Mouse (Mus musculus) CH12.LX (cell line): Measurements from ENCODE around the gene Znhit3. TPM values are rescaled to one million over a fixed set of nuclear protein-coding genes. Genes with fewer than 3 reads are reported as not detected.

Experiments
- DNase-seq: peaks from one replicate; pipeline ENCODE4 v3.0.0-alpha.2; 2013; ENCODE audit errors: extremely low read depth
- H3K27ac ChIP-seq: 2 replicates; pipeline ENCODE4 v1.5.1; 2012; ENCODE audit warnings: low read depth, mild to moderate bottlenecking, control low read depth, moderate library complexity; ENCODE audit not compliant: insufficient read depth
- H3K27me3 ChIP-seq: replicated peaks from 2 replicates; pipeline ENCODE3; 2012; ENCODE audit warnings: inconsistent platforms
- H3K36me3 ChIP-seq, 2 experiments: replicated peaks in 1 of 2; 2 replicates each; pipeline versions ENCODE3 to v1.6.1; 2012; ENCODE audit warnings: inconsistent platforms in 1 of 2, low read length in 1 of 2, mild to moderate bottlenecking in 1 of 2, mixed read lengths in 1 of 2, moderate library complexity in 1 of 2; ENCODE audit not compliant: control insufficient read depth in 1 of 2, insufficient read depth in 1 of 2
- H3K4me1 ChIP-seq, 2 experiments: 2 replicates each; pipeline ENCODE4 v1.6.1; 2012; ENCODE audit warnings: inconsistent platforms in 1 of 2, moderate library complexity in 1 of 2; ENCODE audit not compliant: insufficient read depth in 2 of 2, control insufficient read depth in 1 of 2
- H3K4me2 ChIP-seq: 2 replicates; pipeline ENCODE4 v1.6.1; 2012; ENCODE audit warnings: low read depth, mild to moderate bottlenecking, control low read depth; ENCODE audit not compliant: poor library complexity, insufficient read depth, severe bottlenecking
- H3K4me3 ChIP-seq, 3 experiments: fragments of 150-350 bp in 1 of 3; sonication (generic) in 1 of 3; replicated peaks in 1 of 3; 2 replicates each; pipeline versions ENCODE3 to v1.5.1; 2011 to 2012; ENCODE audit warnings: low read depth in 2 of 3, low read length in 2 of 3, mild to moderate bottlenecking in 2 of 3, moderate library complexity in 2 of 3, control low read depth in 1 of 3, improper control_type of control experiment in 1 of 3, inconsistent platforms in 1 of 3, mixed read lengths in 1 of 3; ENCODE audit not compliant: poor library complexity in 1 of 3
- H3K79me2 ChIP-seq: replicated peaks from 2 replicates; pipeline ENCODE4 v1.6.1; 2012; ENCODE audit warnings: mild to moderate bottlenecking, moderate library complexity; ENCODE audit not compliant: control insufficient read depth, poor library complexity, insufficient read depth, severe bottlenecking; ENCODE audit errors: extremely low read depth
- H3K9ac ChIP-seq: 2 replicates; pipeline ENCODE4 v1.6.1; 2012; ENCODE audit warnings: low read depth, mild to moderate bottlenecking, control low read depth, moderate library complexity; ENCODE audit not compliant: insufficient read depth
- H3K9me3 ChIP-seq: replicated peaks from 2 replicates; pipeline ENCODE3; 2012; ENCODE audit warnings: low read length, inconsistent platforms, mixed read lengths
- BHLHE40 ChIP-seq: IDR thresholded peaks from 2 replicates; pipeline ENCODE4 v1.6.1; 2011; ENCODE audit warnings: mild to moderate bottlenecking, low read depth, low read length, improper control_type of control experiment
- CHD1 ChIP-seq: IDR thresholded peaks from 2 replicates; pipeline ENCODE4 v1.6.1; 2012; ENCODE audit warnings: low read depth, low read length, improper control_type of control experiment, inconsistent platforms
- CHD2 ChIP-seq: IDR thresholded peaks from 2 replicates; pipeline ENCODE4 v1.6.1; 2011; ENCODE audit warnings: low read length, improper control_type of control experiment
- E2F4 ChIP-seq: IDR thresholded peaks from 2 replicates; pipeline ENCODE4 v1.6.1; 2011; ENCODE audit warnings: low read depth, low read length, improper control_type of control experiment; ENCODE audit not compliant: insufficient replicate concordance
- ELF1 ChIP-seq: IDR thresholded peaks from 2 replicates; pipeline ENCODE4 v1.6.1; 2014; ENCODE audit warnings: low read depth, mild to moderate bottlenecking, inconsistent platforms, low read length, improper control_type of control experiment
- EP300 ChIP-seq: IDR thresholded peaks from 2 replicates; pipeline ENCODE4 v1.6.1; 2011; ENCODE audit warnings: low read length, improper control_type of control experiment
- ETS1 ChIP-seq: conservative IDR thresholded peaks from 2 replicates; pipeline ENCODE4 v1.6.1; 2012; ENCODE audit warnings: low read depth, mild to moderate bottlenecking, inconsistent platforms, low read length, improper control_type of control experiment, moderate library complexity
- HCFC1 ChIP-seq: IDR thresholded peaks from 2 replicates; pipeline ENCODE4 v1.6.1; 2012; ENCODE audit warnings: low read depth, mild to moderate bottlenecking, inconsistent platforms, low read length, improper control_type of control experiment
- IRF4 ChIP-seq: IDR thresholded peaks from 2 replicates; pipeline ENCODE4 v1.6.1; 2014; ENCODE audit warnings: low read depth, mild to moderate bottlenecking, inconsistent platforms, low read length, improper control_type of control experiment
- JUN ChIP-seq: IDR thresholded peaks from 2 replicates; pipeline ENCODE4 v1.6.1; 2011; ENCODE audit warnings: low read depth, mild to moderate bottlenecking, low read length, improper control_type of control experiment, moderate library complexity; ENCODE audit not compliant: insufficient read depth
- JUND ChIP-seq: conservative IDR thresholded peaks from 2 replicates; pipeline ENCODE4 v1.6.1; 2011; ENCODE audit warnings: low read depth, low read length, improper control_type of control experiment
- KAT2A ChIP-seq: IDR thresholded peaks from 2 replicates; pipeline ENCODE4 v1.6.1; 2012; ENCODE audit warnings: low read length, improper control_type of control experiment, inconsistent platforms; ENCODE audit not compliant: insufficient replicate concordance
- MAFK ChIP-seq: IDR thresholded peaks from 2 replicates; pipeline ENCODE4 v1.6.1; 2011; ENCODE audit warnings: low read length, improper control_type of control experiment; ENCODE audit not compliant: insufficient replicate concordance
- MEF2A ChIP-seq: IDR thresholded peaks from 2 replicates; pipeline ENCODE4 v1.6.1; 2014; ENCODE audit warnings: low read depth, mild to moderate bottlenecking, inconsistent platforms, low read length, improper control_type of control experiment, borderline replicate concordance
- MXI1 ChIP-seq: IDR thresholded peaks from 2 replicates; pipeline ENCODE4 v1.6.1; 2011; ENCODE audit warnings: mild to moderate bottlenecking, low read depth, low read length, improper control_type of control experiment
- NRF1 ChIP-seq: IDR thresholded peaks from 2 replicates; pipeline ENCODE4 v1.6.1; 2014; ENCODE audit warnings: low read depth, mild to moderate bottlenecking, inconsistent platforms, low read length, improper control_type of control experiment, moderate library complexity
- PAX5 ChIP-seq: IDR thresholded peaks from 2 replicates; pipeline ENCODE4 v1.6.1; 2012; ENCODE audit warnings: low read length, inconsistent platforms, mixed read lengths
- POLR2A ChIP-seq: IDR thresholded peaks from 2 replicates; pipeline ENCODE4 v1.6.1; 2011; ENCODE audit warnings: low read depth, mild to moderate bottlenecking, improper control_type of control experiment, low read length
- POLR2AphosphoS2 ChIP-seq: IDR thresholded peaks from 2 replicates; pipeline ENCODE4 v1.6.1; 2011; ENCODE audit warnings: low read depth, low read length, improper control_type of control experiment
- RAD21 ChIP-seq: IDR thresholded peaks from 2 replicates; pipeline ENCODE4 v1.6.1; 2011; ENCODE audit warnings: low read depth, mild to moderate bottlenecking, low read length, improper control_type of control experiment, moderate library complexity
- SIN3A ChIP-seq: IDR thresholded peaks from 2 replicates; pipeline ENCODE4 v1.6.1; 2012; ENCODE audit warnings: low read length, improper control_type of control experiment, inconsistent platforms
- SMC3 ChIP-seq: IDR thresholded peaks from 2 replicates; pipeline ENCODE4 v1.6.1; 2011; ENCODE audit warnings: low read depth, low read length, improper control_type of control experiment
- TBP ChIP-seq: conservative IDR thresholded peaks from 2 replicates; pipeline ENCODE4 v1.6.1; 2011; ENCODE audit warnings: low read depth, low read length, improper control_type of control experiment
- TCF12 ChIP-seq: IDR thresholded peaks from 2 replicates; pipeline ENCODE4 v1.6.1; 2014; ENCODE audit warnings: low read depth, mild to moderate bottlenecking, inconsistent platforms, low read length, improper control_type of control experiment
- UBTF ChIP-seq: IDR thresholded peaks from 2 replicates; pipeline ENCODE4 v1.6.1; 2012; ENCODE audit warnings: low read depth, mild to moderate bottlenecking, inconsistent platforms, low read length, improper control_type of control experiment, moderate library complexity
- USF1 ChIP-seq: IDR thresholded peaks from 2 replicates; pipeline ENCODE4 v1.6.1; 2014; ENCODE audit warnings: low read depth, mild to moderate bottlenecking, inconsistent platforms, low read length, improper control_type of control experiment
- USF2 ChIP-seq: conservative IDR thresholded peaks from 2 replicates; pipeline ENCODE4 v1.6.1; 2011; ENCODE audit warnings: low read depth, low read length, improper control_type of control experiment
- ZC3H11A ChIP-seq: IDR thresholded peaks from 2 replicates; pipeline ENCODE4 v1.6.1; 2012; ENCODE audit warnings: low read depth, mild to moderate bottlenecking, inconsistent platforms, low read length, improper control_type of control experiment
- ZMIZ1 ChIP-seq: IDR thresholded peaks from 2 replicates; pipeline ENCODE4 v1.6.1; 2012; ENCODE audit warnings: low read depth, mild to moderate bottlenecking, inconsistent platforms, low read length, improper control_type of control experiment
- ZNF384 ChIP-seq: IDR thresholded peaks from 2 replicates; pipeline ENCODE4 v1.6.1; 2012; ENCODE audit warnings: low read depth, low read length, improper control_type of control experiment, inconsistent platforms
- dilution Hi-C: fragments of 300-500 bp; cut with MboI; formaldehyde crosslinking; loops from 2 replicates; pipeline ENCODE4 v1.14.3; 2020; ENCODE audit warnings: low sequenced_read_pairs; ENCODE audit not compliant: extremely low pct_unique_long_range_greater_than_20kb, extremely low pct_ligation_motif_present
- in situ Hi-C: fragments of 300-500 bp; cut with MboI; formaldehyde crosslinking; loops from 3 replicates; pipeline ENCODE4 v1.14.3; 2019; ENCODE audit warnings: low sequenced_read_pairs, low pct_ligation_motif_present, low pct_unique_long_range_greater_than_20kb, mixed read lengths
- polyA plus RNA-seq: library from polyadenylated mRNA; unstranded; fragments of >175 nt; gene quantifications from 2 replicates; pipeline ENCODE4 v1.2.1, GENCODE M21; 2012; ENCODE audit warnings: low read depth; ENCODE audit not compliant: insufficient read length
- total RNA-seq, 2 experiments: library from RNA; depleted of rRNA; stranded (reverse); fragments of 300-350 nt in 1 of 2; fragments of >200 nt in 1 of 2; gene quantifications; 2 replicates each; pipeline ENCODE4 v1.2.3; 2012 to 2014

Znhit3 gene
- total and polyA plus RNA-seq, 3 experiments = 59.3 to 130 (median 62.9) TPM

DNA sequence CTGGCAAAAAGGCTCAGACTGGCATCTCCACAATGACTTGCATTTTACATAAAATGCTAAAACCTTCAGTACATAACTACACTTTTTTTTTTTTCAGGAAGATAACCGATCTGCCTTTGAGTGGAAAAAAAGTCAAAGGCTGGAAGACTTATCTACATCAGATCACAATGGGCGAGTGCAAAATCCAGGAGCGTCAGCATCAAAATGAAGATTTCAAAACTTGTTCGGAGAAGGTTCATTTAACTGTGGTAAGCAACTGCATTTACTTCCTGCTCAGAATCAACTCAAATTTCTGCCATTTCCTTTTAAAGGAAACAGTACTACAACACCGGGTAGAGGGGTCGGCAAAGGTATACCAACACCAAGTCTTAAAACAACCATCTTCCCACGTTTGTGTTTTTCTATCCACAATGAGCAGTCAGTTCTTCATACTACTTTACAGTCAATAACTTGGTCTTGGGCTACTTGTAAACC is 47.3 kb downstream of the Znhit3 start:
- no peak for DNase-seq

DNA sequence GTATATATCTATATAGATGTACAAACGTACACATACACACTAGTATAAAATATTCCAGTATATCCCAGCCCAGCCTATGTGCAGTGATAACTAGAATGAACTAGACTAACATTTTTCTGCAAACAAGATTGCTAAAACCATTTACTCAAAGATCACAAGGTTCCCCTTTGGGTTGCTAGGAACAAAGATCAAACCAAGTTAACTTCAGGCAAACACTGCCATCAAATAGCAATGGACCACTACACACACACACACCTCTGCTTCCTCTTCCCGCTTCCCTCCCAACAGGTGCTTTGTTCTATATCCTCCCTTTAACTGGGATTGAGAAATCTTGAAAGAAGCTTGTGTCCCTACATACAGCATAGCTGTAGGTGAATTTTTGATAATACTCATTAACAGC is 48.6 kb downstream of the Znhit3 start:
- in situ Hi-C loops (no loop called here), dilution Hi-C loops (no loop called here)
- peaks cover 8 to 59% of the 10 kb centered on the region in 2 experiments; a peak in 3 of 4 replicates for H3K4me1 ChIP-seq
- no peak for DNase-seq
- peaks cover 5 to 42% of the 10 kb centered on the region in 2 experiments for H3K36me3 ChIP-seq
- peaks cover 59% of the 10 kb centered on the region for H3K79me2 ChIP-seq
- peak overlapping the region; percentile 30 for H3K9ac ChIP-seq
- TF ChIP-seq BHLHE40 (no peak), CHD2 (no peak), ZMIZ1 (no peak), E2F4 (no peak)
- H3K4me2 ChIP-seq = peak overlapping the region; percentile 92
- H3K4me3 ChIP-seq = peak overlapping the region in 1 of 3 experiments; percentile 21
- H3K27me3 ChIP-seq = no peaks in the 10 kb centered on the region
- H3K9me3 ChIP-seq = no peaks in the 10 kb centered on the region
- H3K27ac ChIP-seq = no peak overlapping the region

More for the DNA sequence above, 47.3 kb downstream of the Znhit3 start:
- dilution Hi-C loops = no loop called here
- H3K9ac ChIP-seq = peak overlapping the region; percentile 95
- peaks cover 0 to 39% of the 10 kb centered on the region in 2 experiments for H3K36me3 ChIP-seq
- H3K27me3 ChIP-seq = no peaks in the 10 kb centered on the region
- no peaks in the 10 kb centered on the region for H3K9me3 ChIP-seq
- peaks cover 48% of the 10 kb centered on the region for H3K79me2 ChIP-seq
- H3K4me1 ChIP-seq = peaks cover 8 to 59% of the 10 kb centered on the region in 2 experiments; a peak in 3 of 4 replicates
- H3K4me3 ChIP-seq = peak overlapping the region; percentile 80 to 96 (median 83)
- peak overlapping the region; percentile 11 for H3K4me2 ChIP-seq
- TF ChIP-seq TCF12 (no peak), MAFK (no peak), CHD1 (no peak), ZC3H11A (no peak), MXI1 (peak; percentile 27; the same call in 1 of the 2 replicates), ZNF384 (peak; percentile 62), HCFC1 (no peak), POLR2A (no peak), EP300 (no peak), KAT2A (no peak), NRF1 (no peak), JUN (no peak), ELF1 (0 out of 2 replicates have a peak, but pooled peaks have one; percentile 19), JUND (no peak), MEF2A (no peak), PAX5 (no peak), CHD2 (no peak), BHLHE40 (no peak), UBTF (no peak), USF2 (no peak), USF1 (no peak), IRF4 (no peak), SIN3A (no peak; the same call in 1 of the 2 replicates), POLR2AphosphoS2 (no peak), E2F4 (no peak), SMC3 (no peak), RAD21 (no peak), TBP (0 out of 2 replicates have a peak, but pooled peaks have one; percentile 21), ETS1 (no peak)
- TF ChIP-seq, all 38 proteins: peak for 4
- in situ Hi-C loops = no loop called here
- H3K27ac ChIP-seq = peak overlapping the region; percentile 90
